Mouse (Mus musculus): ENCODE measurements at regions not wholly inside any gene's neighbourhood (a gene's known extent, or its start where the extent isn't known, plus 50 kb on each side); places are given as distances from the start of the nearest gene placed in this dataset.

GRCm38 (mm10) chr3:42596686-42597085 is 854.3 kb downstream of the D3Ertd751e start:
- TF ChIP-seq POLR2A (IDR thresholded peaks at IDR 0.05; ENCODE audit: extremely low read depth, insufficient read depth, low read length) = no peak
- no peak for TF ChIP-seq CTCF (IDR thresholded peaks at IDR 0.05; ENCODE audit: low read depth, low read length)

Measured in liver, adult 2 months (tissue).